Mouse (Mus musculus): ENCODE measurements around the gene Hist1h4b. TPM values are rescaled to one million over a fixed set of nuclear protein-coding genes. Genes with fewer than 3 reads are reported as not detected.

Gene Hist1h4b
- total and polyA plus RNA-seq, 2 experiments from 2014 or later, result 2.8 to 514 TPM

GRCm38 (mm10) chr13:23792520-23792919 is 35.7 kb downstream of the Hist1h4b start:
- Histone ChIP-seq H3K36me3 (ENCODE audit: insufficient read depth, low read length) (no peaks in the 10 kb centered on the region), H3K4me3 (ENCODE audit: low read length) (no peak overlapping the region), H3K27ac (no peak overlapping the region), H3K4me1 (ENCODE audit: insufficient read depth, low read length) (no peaks in the 10 kb centered on the region), H3K9ac (replicated peaks; ENCODE audit: low read length) (no peak overlapping the region), H3K9me3 (ENCODE audit: low read length) (no peaks in the 10 kb centered on the region), H3K4me2 (ENCODE audit: low read depth, low read length) (no peak overlapping the region), H3K27me3 (ENCODE audit: insufficient read depth, low read length) (no peaks in the 10 kb centered on the region)
- peak; percentile 91 for DNase-seq (ENCODE audit: low spot score)
- peak; percentile 86 for TF ChIP-seq CTCF (IDR thresholded peaks at IDR 0.05; ENCODE audit: low read depth)
- ATAC-seq, result peak; percentile 78; the same call in 1 of the 2 replicates
- WGBS, result 46% methylated on average over 2 of the region's 2 CpGs

- no peak for ATAC-seq
- Histone ChIP-seq H3K4me1 (ENCODE audit: insufficient read depth, low read length) (no peaks in the 10 kb centered on the region), H3K27me3 (ENCODE audit: insufficient read depth, low read length) (no peaks in the 10 kb centered on the region), H3K4me3 (ENCODE audit: low read length) (no peak overlapping the region), H3K4me2 (ENCODE audit: low read depth, low read length) (no peak overlapping the region), H3K36me3 (ENCODE audit: insufficient read depth, low read length) (no peaks in the 10 kb centered on the region), H3K9ac (replicated peaks; ENCODE audit: low read length) (no peak overlapping the region), H3K27ac (no peak overlapping the region), H3K9me3 (ENCODE audit: low read length) (no peaks in the 10 kb centered on the region)
- no peak for TF ChIP-seq CTCF (IDR thresholded peaks at IDR 0.05; ENCODE audit: low read depth)
- DNase-seq (ENCODE audit: low spot score), result no peak
- 82% methylated on average over 5 of the region's 5 CpGs for WGBS
Observed at GRCm38 (mm10) chr13:23799405-23799804, 42.6 kb downstream of the Hist1h4b start.

- H3K9me3 ChIP-seq (ENCODE audit: low read length), result no peaks in the 10 kb centered on the region
- DNase-seq (ENCODE audit: low spot score) (no peak), ATAC-seq (no peak)
- H3K9ac ChIP-seq (replicated peaks; ENCODE audit: low read length), result no peak overlapping the region
- TF ChIP-seq CTCF (IDR thresholded peaks at IDR 0.05; ENCODE audit: low read depth), result no peak
- H3K27ac ChIP-seq, result no peak overlapping the region
- H3K4me2 ChIP-seq (ENCODE audit: low read depth, low read length), result no peak overlapping the region
- no peaks in the 10 kb centered on the region for H3K4me1 ChIP-seq (ENCODE audit: insufficient read depth, low read length)
- no peaks in the 10 kb centered on the region for H3K36me3 ChIP-seq (ENCODE audit: insufficient read depth, low read length)
- H3K27me3 ChIP-seq (ENCODE audit: insufficient read depth, low read length), result no peaks in the 10 kb centered on the region
- H3K4me3 ChIP-seq (ENCODE audit: low read length), result no peak overlapping the region
- 82% methylated on average over 2 of the region's 2 CpGs for WGBS
Observed at GRCm38 (mm10) chr13:23804532-23804931, 47.7 kb downstream of the Hist1h4b start.

- Histone ChIP-seq H3K27ac (no peak within 1 kb of the TSS), H3K27me3 (ENCODE audit: insufficient read depth, low read length) (no peaks in the 10 kb centered on the region), H3K9me3 (ENCODE audit: low read length) (no peaks in the 10 kb centered on the region), H3K36me3 (ENCODE audit: insufficient read depth, low read length) (no peaks in the 10 kb centered on the region), H3K9ac (replicated peaks; ENCODE audit: low read length) (no peak within 1 kb of the TSS), H3K4me1 (ENCODE audit: insufficient read depth, low read length) (no peaks in the 10 kb centered on the region), H3K4me3 (ENCODE audit: low read length) (no peak within 1 kb of the TSS), H3K4me2 (ENCODE audit: low read depth, low read length) (no peak within 1 kb of the TSS)
- 83% methylated on average over 15 of the region's 15 CpGs for WGBS
- ATAC-seq (no peak), DNase-seq (ENCODE audit: low spot score) (no peak)
- TF ChIP-seq CTCF (IDR thresholded peaks at IDR 0.05; ENCODE audit: low read depth), result no peak
Observed at GRCm38 (mm10) chr13:23806422-23807052, 49.7 kb downstream of the Hist1h4b start, which contains the start of gene Slc17a2. Gene Slc17a2, plus strand, starts transcription at chr13:23806993.

Small RNAs within 50 kb of the gene (microRNA-seq; reads per million reads assigned to microRNA genes)
- gene Gm44314 (0 reads per million in 2 experiments), gene Gm44484 (0 reads per million in 2 experiments)

Other genes starting within 250 kb of the Hist1h4b start
Only the 30 nearest of the 37 such genes appear.
- gene Hist1h1d, start 203.8 kb upstream of the Hist1h4b start, total RNA-seq (2014; rRNA removed), result 49.4 and 53.4 TPM in 2 replicates
- 0.18 and 0.25 TPM in 2 replicates for gene Hist1h1d, start 203.8 kb upstream of the Hist1h4b start, polyA plus RNA-seq (2015; fragmentation: Nextera tagmentation; extraction: Ambion mirVana)
- 528 and 734 TPM in 2 replicates for gene Hist1h3e, start 194.6 kb upstream of the Hist1h4b start, total RNA-seq (2014; rRNA removed)
- gene Hist1h3e, start 194.6 kb upstream of the Hist1h4b start, polyA plus RNA-seq (2015; fragmentation: Nextera tagmentation; extraction: Ambion mirVana), result 1.3 and 2.8 TPM in 2 replicates
- 221 and 249 TPM in 2 replicates for gene Hist1h2ae, start 185.8 kb upstream of the Hist1h4b start, total RNA-seq (2014; rRNA removed)
- gene Hist1h2ae, start 185.8 kb upstream of the Hist1h4b start, polyA plus RNA-seq (2015; fragmentation: Nextera tagmentation; extraction: Ambion mirVana), result 12.2 and 13.8 TPM in 2 replicates
- gene Hist1h2bg, start 185.6 kb upstream of the Hist1h4b start, total RNA-seq (2014; rRNA removed), result 1,151 and 1,635 TPM in 2 replicates
- 2.6 and 5.2 TPM in 2 replicates for gene Hist1h2bg, start 185.6 kb upstream of the Hist1h4b start, polyA plus RNA-seq (2015; fragmentation: Nextera tagmentation; extraction: Ambion mirVana)
- 695 and 1,354 TPM in 2 replicates for gene Hist1h2bf, start 182.8 kb upstream of the Hist1h4b start, total RNA-seq (2014; rRNA removed)
- 1.3 and 2.4 TPM in 2 replicates for gene Hist1h2bf, start 182.8 kb upstream of the Hist1h4b start, polyA plus RNA-seq (2015; fragmentation: Nextera tagmentation; extraction: Ambion mirVana)
- gene Hist1h2ad, start 182.6 kb upstream of the Hist1h4b start, total RNA-seq (2014; rRNA removed), result 636 and 885 TPM in 2 replicates
- gene Hist1h2ad, start 182.6 kb upstream of the Hist1h4b start, polyA plus RNA-seq (2015; fragmentation: Nextera tagmentation; extraction: Ambion mirVana), result 0.69 TPM in 1 of 2 replicates, not detected in the other
- 173 and 207 TPM in 2 replicates for gene Hist1h3d, start 181.2 kb upstream of the Hist1h4b start, total RNA-seq (2014; rRNA removed)
- gene Hist1h3d, start 181.2 kb upstream of the Hist1h4b start, polyA plus RNA-seq (2015; fragmentation: Nextera tagmentation; extraction: Ambion mirVana), result 0.96 and 1.4 TPM in 2 replicates
- gene Hist1h4d, start 175.4 kb upstream of the Hist1h4b start, total RNA-seq (2014; rRNA removed), result 1,614 and 2,187 TPM in 2 replicates
- 36.9 and 39.6 TPM in 2 replicates for gene Hist1h4d, start 175.4 kb upstream of the Hist1h4b start, polyA plus RNA-seq (2015; fragmentation: Nextera tagmentation; extraction: Ambion mirVana)
- 262 and 304 TPM in 2 replicates for gene Hist1h2be, start 135.9 kb upstream of the Hist1h4b start, total RNA-seq (2014; rRNA removed)
- 0.30 and 0.41 TPM in 2 replicates for gene Hist1h2be, start 135.9 kb upstream of the Hist1h4b start, polyA plus RNA-seq (2015; fragmentation: Nextera tagmentation; extraction: Ambion mirVana)
- 281 and 348 TPM in 2 replicates for gene Hist1h1e, start 134.5 kb upstream of the Hist1h4b start, total RNA-seq (2014; rRNA removed)
- 20.1 and 21.9 TPM in 2 replicates for gene Hist1h1e, start 134.5 kb upstream of the Hist1h4b start, polyA plus RNA-seq (2015; fragmentation: Nextera tagmentation; extraction: Ambion mirVana)
- 63.3 and 98.5 TPM in 2 replicates for gene Hist1h2ac, start 73.1 kb upstream of the Hist1h4b start, total RNA-seq (2014; rRNA removed)
- 0.30 and 0.38 TPM in 2 replicates for gene Hist1h2ac, start 73.1 kb upstream of the Hist1h4b start, polyA plus RNA-seq (2015; fragmentation: Nextera tagmentation; extraction: Ambion mirVana)
- gene Hist1h2bc, start 72.8 kb upstream of the Hist1h4b start, total RNA-seq (2014; rRNA removed), result 189 and 295 TPM in 2 replicates
- gene Hist1h2bc, start 72.8 kb upstream of the Hist1h4b start, polyA plus RNA-seq (2015; fragmentation: Nextera tagmentation; extraction: Ambion mirVana), result 36.1 and 46.1 TPM in 2 replicates
- gene Hist1h1t, start 61.2 kb upstream of the Hist1h4b start, total RNA-seq (2014; rRNA removed), result 1.1 and 1.6 TPM in 2 replicates
- not detected in 2 replicates for gene Hist1h1t, start 61.2 kb upstream of the Hist1h4b start, polyA plus RNA-seq (2015; fragmentation: Nextera tagmentation; extraction: Ambion mirVana)
- 1,149 and 1,400 TPM in 2 replicates for gene Hist1h4c, start 58.6 kb upstream of the Hist1h4b start, total RNA-seq (2014; rRNA removed)
- gene Hist1h4c, start 58.6 kb upstream of the Hist1h4b start, polyA plus RNA-seq (2015; fragmentation: Nextera tagmentation; extraction: Ambion mirVana), result 4.0 and 4.6 TPM in 2 replicates
- gene Hfe, start 46.2 kb upstream of the Hist1h4b start, total RNA-seq (2014; rRNA removed), result 3.2 and 11.1 TPM in 2 replicates
- gene Hfe, start 46.2 kb upstream of the Hist1h4b start, polyA plus RNA-seq (2015; fragmentation: Nextera tagmentation; extraction: Ambion mirVana), result 7.9 and 8.6 TPM in 2 replicates
- gene Hist1h1c, start 18.2 kb upstream of the Hist1h4b start, total RNA-seq (2014; rRNA removed), result 508 and 626 TPM in 2 replicates
- 31.4 and 35.4 TPM in 2 replicates for gene Hist1h1c, start 18.2 kb upstream of the Hist1h4b start, polyA plus RNA-seq (2015; fragmentation: Nextera tagmentation; extraction: Ambion mirVana)
- 1,362 and 1,480 TPM in 2 replicates for gene Hist1h3c, start 11.4 kb upstream of the Hist1h4b start, total RNA-seq (2014; rRNA removed)
- gene Hist1h3c, start 11.4 kb upstream of the Hist1h4b start, polyA plus RNA-seq (2015; fragmentation: Nextera tagmentation; extraction: Ambion mirVana), result 1.6 and 2.1 TPM in 2 replicates
- gene Hist1h2bb, start 10.3 kb upstream of the Hist1h4b start, total RNA-seq (2014; rRNA removed), result 1,454 and 1,759 TPM in 2 replicates
- gene Hist1h2bb, start 10.3 kb upstream of the Hist1h4b start, polyA plus RNA-seq (2015; fragmentation: Nextera tagmentation; extraction: Ambion mirVana), result 0.49 and 0.55 TPM in 2 replicates
- 349 and 438 TPM in 2 replicates for gene Hist1h2ab, start 5.9 kb upstream of the Hist1h4b start, total RNA-seq (2014; rRNA removed)
- 7.4 and 10.4 TPM in 2 replicates for gene Hist1h2ab, start 5.9 kb upstream of the Hist1h4b start, polyA plus RNA-seq (2015; fragmentation: Nextera tagmentation; extraction: Ambion mirVana)
- gene Hist1h3b, start 4.7 kb upstream of the Hist1h4b start, total RNA-seq (2014; rRNA removed), result 956 and 1,079 TPM in 2 replicates
- 2.6 and 3.2 TPM in 2 replicates for gene Hist1h3b, start 4.7 kb upstream of the Hist1h4b start, polyA plus RNA-seq (2015; fragmentation: Nextera tagmentation; extraction: Ambion mirVana)
- 789 and 958 TPM in 2 replicates for gene Hist1h4a, start 4.2 kb downstream of the Hist1h4b start, total RNA-seq (2014; rRNA removed)
- 0.53 TPM in 1 of 2 replicates, not detected in the other for gene Hist1h4a, start 4.2 kb downstream of the Hist1h4b start, polyA plus RNA-seq (2015; fragmentation: Nextera tagmentation; extraction: Ambion mirVana)
- gene Hist1h3a, start 5.4 kb downstream of the Hist1h4b start, total RNA-seq (2014; rRNA removed), result 2,055 and 2,536 TPM in 2 replicates
- gene Hist1h3a, start 5.4 kb downstream of the Hist1h4b start, polyA plus RNA-seq (2015; fragmentation: Nextera tagmentation; extraction: Ambion mirVana), result 1.5 and 2.1 TPM in 2 replicates
- 223 and 241 TPM in 2 replicates for gene Hist1h1a, start 6.7 kb downstream of the Hist1h4b start, total RNA-seq (2014; rRNA removed)
- gene Hist1h1a, start 6.7 kb downstream of the Hist1h4b start, polyA plus RNA-seq (2015; fragmentation: Nextera tagmentation; extraction: Ambion mirVana), result 0.59 and 0.61 TPM in 2 replicates
- not detected in 2 replicates for gene Trim38, start 12.9 kb downstream of the Hist1h4b start, total RNA-seq (2014; rRNA removed)
- gene Trim38, start 12.9 kb downstream of the Hist1h4b start, polyA plus RNA-seq (2015; fragmentation: Nextera tagmentation; extraction: Ambion mirVana), result not detected in 2 replicates
- not detected in 2 replicates for gene Slc17a2, start 50.0 kb downstream of the Hist1h4b start, total RNA-seq (2014; rRNA removed)
- gene Slc17a2, start 50.0 kb downstream of the Hist1h4b start, polyA plus RNA-seq (2015; fragmentation: Nextera tagmentation; extraction: Ambion mirVana), result 0.10 TPM in 1 of 2 replicates, not detected in the other
- gene Slc17a3, start 82.4 kb downstream of the Hist1h4b start, total RNA-seq (2014; rRNA removed), result not detected in 2 replicates
- not detected in 2 replicates for gene Slc17a3, start 82.4 kb downstream of the Hist1h4b start, polyA plus RNA-seq (2015; fragmentation: Nextera tagmentation; extraction: Ambion mirVana)
- not detected in 2 replicates for gene Slc17a1, start 110.7 kb downstream of the Hist1h4b start, total RNA-seq (2014; rRNA removed)
- not detected in 2 replicates for gene Slc17a1, start 110.7 kb downstream of the Hist1h4b start, polyA plus RNA-seq (2015; fragmentation: Nextera tagmentation; extraction: Ambion mirVana)
- gene Slc17a4, start 158.0 kb downstream of the Hist1h4b start, total RNA-seq (2014; rRNA removed), result not detected in 2 replicates
- not detected in 2 replicates for gene Slc17a4, start 158.0 kb downstream of the Hist1h4b start, polyA plus RNA-seq (2015; fragmentation: Nextera tagmentation; extraction: Ambion mirVana)
- gene Hist1h2ba, start 177.1 kb downstream of the Hist1h4b start, total RNA-seq (2014; rRNA removed), result not detected in 2 replicates
- not detected in 2 replicates for gene Hist1h2ba, start 177.1 kb downstream of the Hist1h4b start, polyA plus RNA-seq (2015; fragmentation: Nextera tagmentation; extraction: Ambion mirVana)
- gene Hist1h2aa, start 177.4 kb downstream of the Hist1h4b start, total RNA-seq (2014; rRNA removed), result not detected in 2 replicates
- gene Hist1h2aa, start 177.4 kb downstream of the Hist1h4b start, polyA plus RNA-seq (2015; fragmentation: Nextera tagmentation; extraction: Ambion mirVana), result not detected in 2 replicates